Mouse (Mus musculus) intestine, embryonic 14.5 days (tissue): ENCODE data around the gene Ugt1a10. TPM values are rescaled to one million over a fixed set of nuclear protein-coding genes. Genes with fewer than 3 reads are reported as not detected.

Experiments used
- ATAC-seq: fragments of 200-750 bp; cut with Nextera tagmentation; replicated peaks from 2 replicates; pipeline ENCODE4 v1.8.0; 2017; ENCODE audit warnings: low read depth, moderate number of reproducible peaks, moderate TSS enrichment, moderate library complexity; ENCODE audit not compliant: low FRiP score, low TSS enrichment
- DNase-seq: peaks from one replicate; pipeline ENCODE4 v3.0.0-alpha.2; 2018; ENCODE audit warnings: low spot score
- H3K27ac ChIP-seq: fragments of 300-500 bp; sonication (generic); 2 replicates; pipeline ENCODE4 v1.5.1; 2014; ENCODE audit warnings: low read depth, mild to moderate bottlenecking, control low read depth
- H3K27me3 ChIP-seq: fragments of 300-500 bp; sonication (generic); replicated peaks from 2 replicates; pipeline ENCODE4 v1.6.1; 2014; ENCODE audit warnings: low read length, control low read depth; ENCODE audit not compliant: control insufficient read depth, insufficient read depth
- H3K36me3 ChIP-seq: fragments of 300-500 bp; sonication (generic); 2 replicates; pipeline ENCODE4 v1.6.1; 2014; ENCODE audit warnings: low read length, control low read depth; ENCODE audit not compliant: control insufficient read depth, insufficient read depth
- H3K4me1 ChIP-seq: fragments of 300-500 bp; sonication (generic); replicated peaks from 2 replicates; pipeline ENCODE4 v1.6.1; 2014; ENCODE audit warnings: low read length, control low read depth, mixed read lengths; ENCODE audit not compliant: control insufficient read depth, insufficient read depth
- H3K4me2 ChIP-seq: fragments of 300-500 bp; sonication (generic); 2 replicates; pipeline ENCODE4 v1.6.1; 2014; ENCODE audit warnings: low read length
- H3K4me3 ChIP-seq: fragments of 300-500 bp; sonication (generic); 2 replicates; pipeline ENCODE4 v1.5.1; 2014; ENCODE audit warnings: low read depth, low read length, control low read depth, mixed read lengths
- H3K9ac ChIP-seq: fragments of 300-500 bp; sonication (generic); 2 replicates; pipeline ENCODE4 v1.6.1; 2014; ENCODE audit warnings: mild to moderate bottlenecking, low read length
- H3K9me3 ChIP-seq: fragments of 300-500 bp; sonication (generic); 2 replicates; pipeline ENCODE4 v1.6.1; 2016; ENCODE audit warnings: low read length, control low read depth; ENCODE audit not compliant: control insufficient read depth
- WGBS: fragments of 180-500 bp; shearing (Covaris S2); extraction: QIAGEN DNeasy Blood & Tissue Kit; methylation state at CpG from one replicate; pipeline ENCODE4 v1.1.7; 2014; 5-methylcytosine and 5-hydroxymethylcytosine counted together
- polyA plus RNA-seq: library from polyadenylated mRNA; unstranded; fragments of >200 nt; fragmentation: Nextera tagmentation; extraction: Ambion mirVana; gene quantifications from 2 replicates; pipeline ENCODE4 v1.2.1, GENCODE M21; 2014

The Ugt1a10 gene
- polyA plus RNA-seq, 1 experiment from 2014 or later = not detected

DNA sequence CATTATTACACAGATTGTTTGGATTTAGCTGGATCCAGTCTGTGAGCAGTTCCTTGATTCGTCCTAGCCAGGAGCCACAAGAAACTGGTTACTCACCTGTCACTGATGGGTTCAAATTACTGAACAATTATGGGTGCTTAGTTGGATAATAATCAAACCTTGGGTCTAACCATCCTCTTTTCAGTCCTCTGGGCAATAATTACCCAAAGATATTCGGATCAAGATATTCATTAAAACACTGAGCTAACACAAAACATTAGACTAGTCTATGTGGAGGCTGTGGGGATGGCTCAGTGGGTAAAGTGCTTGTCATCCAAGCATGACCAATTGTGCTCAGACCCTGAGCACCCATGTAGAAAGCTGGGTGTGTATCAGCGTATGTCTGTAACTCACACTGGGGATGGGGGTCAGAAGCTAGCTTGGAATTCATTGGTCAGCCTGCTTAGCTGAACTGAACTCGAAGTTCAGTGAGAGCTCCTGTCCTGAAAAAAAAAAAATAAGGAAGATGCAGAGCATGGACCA, 180.8 kb downstream of the Ugt1a10 start:
- Histone ChIP-seq H3K4me2 (no peak overlapping the region), H3K27me3 (no peaks in the 10 kb centered on the region), H3K27ac (no peak overlapping the region), H3K4me3 (no peak overlapping the region), H3K4me1 (no peaks in the 10 kb centered on the region), H3K9ac (no peak overlapping the region), H3K36me3 (no peaks in the 10 kb centered on the region), H3K9me3 (peaks cover 89% of the 10 kb centered on the region)
- 65% methylated on average over 4 of the region's 4 CpGs for whole genome bisulfite sequencing
- ATAC-seq (no peak), DNase-seq (no peak)

DNA sequence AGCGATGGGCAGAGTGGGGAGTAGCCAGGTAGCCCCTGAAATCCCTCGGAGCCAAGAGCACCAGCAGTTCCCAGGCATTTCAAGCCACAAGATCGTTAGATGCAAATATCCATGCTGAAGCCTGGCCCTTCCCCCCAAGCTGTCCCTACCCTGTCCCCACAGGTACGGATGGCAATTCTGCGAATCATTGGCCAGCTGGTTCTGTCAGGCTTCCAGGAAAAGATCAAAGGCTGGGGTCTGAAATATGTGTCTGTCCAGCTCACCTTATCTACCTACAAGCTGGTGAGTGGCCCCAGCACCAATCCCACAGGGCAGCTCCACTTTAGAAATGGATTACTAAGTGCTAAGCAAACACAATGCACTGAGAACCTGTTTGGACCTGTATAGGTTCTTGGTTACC, 182.1 kb downstream of the Ugt1a10 start:
- ATAC-seq (peak; percentile 4; the same call in 1 of the 2 replicates), DNase-seq (no peak)
- Histone ChIP-seq H3K36me3 (no peaks in the 10 kb centered on the region), H3K27me3 (no peaks in the 10 kb centered on the region), H3K4me1 (no peaks in the 10 kb centered on the region), H3K4me3 (no peak overlapping the region), H3K27ac (no peak overlapping the region), H3K9me3 (peaks cover 83% of the 10 kb centered on the region), H3K4me2 (no peak overlapping the region), H3K9ac (no peak overlapping the region)
- 77% methylated on average over 5 of the region's 5 CpGs for whole genome bisulfite sequencing

DNA sequence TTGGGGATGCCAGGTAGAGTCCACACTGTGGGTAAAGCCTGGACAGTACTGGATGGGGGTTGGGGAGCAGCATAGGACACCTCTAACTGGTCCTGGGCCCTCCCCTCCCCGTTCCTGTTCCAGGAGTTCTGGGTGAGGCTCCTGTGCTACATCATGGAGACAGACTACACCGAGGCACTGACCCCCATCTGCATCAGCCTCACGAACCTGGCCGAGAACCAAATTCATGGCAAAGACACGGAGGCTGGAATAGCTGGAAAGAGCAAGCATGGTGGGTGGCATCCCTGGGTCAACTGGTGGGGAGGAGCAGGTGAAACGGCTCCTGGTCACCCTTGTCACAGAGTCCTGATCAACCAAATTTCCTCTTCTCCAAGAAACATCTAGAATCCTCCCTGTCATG, 183.6 kb downstream of the Ugt1a10 start:
- H3K9me3 ChIP-seq = peaks cover 84% of the 10 kb centered on the region
- ATAC-seq (no peak; the same call in 1 of the 2 replicates), DNase-seq (no peak)
- H3K9ac ChIP-seq = no peak overlapping the region
- no peak overlapping the region for H3K4me3 ChIP-seq
- H3K36me3 ChIP-seq = no peaks in the 10 kb centered on the region
- no peaks in the 10 kb centered on the region for H3K27me3 ChIP-seq
- no peaks in the 10 kb centered on the region for H3K4me1 ChIP-seq
- H3K4me2 ChIP-seq = no peak overlapping the region
- H3K27ac ChIP-seq = no peak overlapping the region
- 77% methylated on average over 6 of the region's 6 CpGs for WGBS

DNA sequence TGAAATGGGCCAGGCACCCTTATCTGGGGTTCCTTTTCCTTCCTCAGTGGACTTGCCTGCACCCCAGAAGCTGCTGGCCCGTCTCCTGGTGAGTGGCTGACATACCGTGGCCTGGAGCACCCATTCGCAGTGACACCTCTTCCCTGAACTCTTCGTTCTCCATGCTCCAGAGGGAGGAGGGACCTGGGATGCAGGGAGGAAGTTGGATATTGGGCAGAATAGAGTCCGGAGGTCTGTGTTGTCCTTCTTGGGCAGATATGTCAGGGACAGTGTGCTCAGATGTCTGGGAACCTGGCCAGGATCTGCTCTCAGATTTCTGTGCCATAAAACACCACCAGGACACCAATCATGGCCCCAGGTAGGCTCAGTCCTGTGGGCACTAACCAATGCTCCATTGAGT, 184.9 kb downstream of the Ugt1a10 start:
- DNase-seq = no peak
- no peak overlapping the region for H3K4me3 ChIP-seq
- no peaks in the 10 kb centered on the region for H3K27me3 ChIP-seq
- no peaks in the 10 kb centered on the region for H3K36me3 ChIP-seq
- no peak overlapping the region for H3K9ac ChIP-seq
- peaks cover 75% of the 10 kb centered on the region for H3K9me3 ChIP-seq
- ATAC-seq = no peak
- H3K4me2 ChIP-seq = no peak overlapping the region
- WGBS = 76% methylated on average over 5 of the region's 5 CpGs
- no peak overlapping the region for H3K27ac ChIP-seq
- H3K4me1 ChIP-seq = no peaks in the 10 kb centered on the region

DNA sequence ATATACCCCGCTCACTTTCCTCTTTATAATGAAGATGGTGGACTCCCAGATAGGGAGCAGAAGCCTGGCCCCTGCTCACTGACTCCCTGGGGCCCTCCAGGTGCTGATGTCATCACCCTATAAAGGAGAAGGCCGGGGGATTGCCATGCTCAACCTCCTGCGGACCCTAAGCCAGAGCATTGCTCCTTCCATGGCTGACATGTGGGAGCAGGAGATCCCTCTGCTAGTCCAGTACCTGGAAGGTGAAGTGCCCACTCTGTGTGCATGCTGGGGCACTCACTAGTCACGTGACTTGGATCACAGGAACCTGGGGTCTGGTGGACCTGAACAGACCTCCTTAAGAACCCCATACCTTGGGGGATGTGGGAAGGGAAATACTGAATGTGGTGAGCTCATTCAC, 185.4 kb downstream of the Ugt1a10 start:
- 71% methylated on average over 4 of the region's 4 CpGs for WGBS
- H3K36me3 ChIP-seq = no peaks in the 10 kb centered on the region
- H3K9me3 ChIP-seq = peaks cover 73% of the 10 kb centered on the region
- no peaks in the 10 kb centered on the region for H3K4me1 ChIP-seq
- no peak overlapping the region for H3K4me2 ChIP-seq
- DNase-seq = no peak
- no peaks in the 10 kb centered on the region for H3K27me3 ChIP-seq
- H3K9ac ChIP-seq = no peak overlapping the region
- no peak overlapping the region for H3K4me3 ChIP-seq
- no peak for ATAC-seq
- no peak overlapping the region for H3K27ac ChIP-seq

DNA sequence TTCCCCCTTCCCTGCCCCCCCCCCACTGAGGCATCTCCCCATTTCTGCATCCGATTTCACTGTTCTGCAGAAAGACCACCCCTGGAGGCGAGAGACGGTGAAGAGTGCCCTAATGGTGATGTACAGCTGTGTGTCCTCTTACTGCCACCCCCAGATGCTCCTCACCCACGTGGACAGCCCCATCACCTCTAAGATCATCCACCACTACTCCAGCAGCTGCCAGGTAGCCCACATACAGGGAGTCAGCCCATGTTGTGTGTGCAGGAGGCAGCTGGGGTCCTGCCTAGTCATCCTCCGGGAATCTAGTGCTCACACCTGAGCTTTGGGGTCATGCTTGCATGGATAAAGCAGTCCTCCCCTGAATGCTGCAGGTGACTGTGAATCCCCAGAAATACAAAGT, 188.7 kb downstream of the Ugt1a10 start:
- Histone ChIP-seq H3K9me3 (peaks cover 67% of the 10 kb centered on the region), H3K27ac (no peak overlapping the region), H3K9ac (no peak overlapping the region), H3K4me2 (no peak overlapping the region), H3K4me3 (no peak overlapping the region), H3K36me3 (no peaks in the 10 kb centered on the region), H3K4me1 (no peaks in the 10 kb centered on the region), H3K27me3 (no peaks in the 10 kb centered on the region)
- DNase-seq = no peak
- no peak for ATAC-seq
- WGBS = 67% methylated on average over 5 of the region's 5 CpGs

DNA sequence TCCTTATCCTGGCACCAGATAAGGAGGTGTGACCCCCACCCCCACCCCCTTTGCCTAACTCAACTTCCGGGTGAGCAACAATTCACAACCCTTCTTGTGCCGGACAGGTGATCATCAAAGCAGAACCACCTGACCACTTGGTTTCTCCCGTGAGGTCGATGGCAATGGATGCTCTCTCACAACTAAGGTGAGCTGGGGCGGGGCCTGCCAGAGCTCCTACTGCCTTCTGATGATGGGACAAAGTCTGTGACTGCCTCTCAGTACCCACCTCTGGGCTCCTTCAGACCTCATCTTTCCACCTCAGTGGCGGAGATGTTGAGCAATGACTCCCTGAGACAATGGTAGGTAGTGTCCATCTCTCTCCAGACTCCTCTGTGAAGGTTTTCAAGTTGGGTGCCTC, 190.7 kb downstream of the Ugt1a10 start:
- H3K9ac ChIP-seq = no peak overlapping the region
- H3K36me3 ChIP-seq = no peaks in the 10 kb centered on the region
- no peak overlapping the region for H3K4me3 ChIP-seq
- H3K4me2 ChIP-seq = no peak overlapping the region
- DNase-seq (no peak), ATAC-seq (no peak)
- no peaks in the 10 kb centered on the region for H3K27me3 ChIP-seq
- H3K27ac ChIP-seq = no peak overlapping the region
- H3K4me1 ChIP-seq = no peaks in the 10 kb centered on the region
- 76% methylated on average over 6 of the region's 6 CpGs for WGBS
- H3K9me3 ChIP-seq = peaks cover 68% of the 10 kb centered on the region

DNA sequence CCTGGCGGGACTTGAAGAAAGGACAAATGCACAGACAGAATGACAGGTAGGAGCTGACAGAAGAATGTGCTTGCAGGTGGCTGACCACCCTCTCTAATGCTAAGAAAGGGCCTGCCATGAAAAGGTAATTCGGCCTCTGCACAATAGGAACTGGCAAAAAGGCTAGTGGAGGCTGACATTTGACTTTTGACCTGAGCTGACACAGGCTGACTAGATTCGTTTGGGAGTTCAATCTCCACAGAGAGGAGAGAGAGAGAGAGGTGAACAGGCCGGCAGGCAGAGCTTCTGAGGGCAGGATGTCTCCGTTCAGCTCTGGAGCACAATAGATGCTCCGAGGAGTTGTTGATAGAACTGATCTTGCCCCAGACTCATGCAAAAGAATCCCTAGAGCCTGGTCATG, 191.2 kb downstream of the Ugt1a10 start:
- Histone ChIP-seq H3K36me3 (no peaks in the 10 kb centered on the region), H3K4me1 (no peaks in the 10 kb centered on the region), H3K27me3 (no peaks in the 10 kb centered on the region), H3K9ac (no peak overlapping the region), H3K4me3 (no peak overlapping the region), H3K9me3 (peaks cover 68% of the 10 kb centered on the region), H3K4me2 (no peak overlapping the region), H3K27ac (no peak overlapping the region)
- DNase-seq = no peak
- WGBS = 47% methylated on average over 6 of the region's 6 CpGs
- no peak for ATAC-seq

DNA sequence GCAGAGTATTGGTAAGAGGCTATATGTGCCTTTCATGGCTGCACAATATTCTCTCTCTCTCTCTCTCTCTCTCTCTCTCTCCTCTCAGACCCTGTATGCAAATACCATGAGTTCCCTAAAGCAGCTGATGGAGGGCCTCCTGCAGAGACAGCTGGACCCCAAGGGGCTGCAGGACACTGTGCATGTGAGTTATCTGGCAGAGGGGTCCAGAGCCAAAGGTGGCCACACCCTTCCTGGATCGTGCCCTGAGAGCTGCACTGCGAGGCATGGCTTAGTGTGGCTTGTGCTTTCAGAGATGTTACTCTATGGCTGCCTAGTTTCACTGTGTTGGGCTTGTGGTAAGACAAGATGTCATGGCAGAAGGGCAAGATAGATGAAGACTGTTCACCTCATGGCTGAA, 192.5 kb downstream of the Ugt1a10 start:
- Histone ChIP-seq H3K36me3 (no peaks in the 10 kb centered on the region), H3K27me3 (no peaks in the 10 kb centered on the region), H3K27ac (no peak overlapping the region), H3K9ac (no peak overlapping the region), H3K4me1 (no peaks in the 10 kb centered on the region), H3K4me3 (no peak overlapping the region), H3K9me3 (peaks cover 67% of the 10 kb centered on the region), H3K4me2 (no peak overlapping the region)
- DNase-seq (no peak), ATAC-seq (no peak)
- WGBS = 50% methylated on average over 2 of the region's 2 CpGs
